Mouse (Mus musculus) lung, adult 2 months (tissue): ENCODE data around the gene Ptpn1. TPM values are rescaled to one million over a fixed set of nuclear protein-coding genes. Genes with fewer than 3 reads are reported as not detected.

Source experiments
- DNase-seq: peaks from one replicate; pipeline ENCODE4 v3.0.0; 2022
- H3K4me1 ChIP-seq: fragments of 200-500 bp; 2 replicates; pipeline ENCODE4 v1.6.1; 2011; ENCODE audit warnings: low read length; ENCODE audit not compliant: control insufficient read depth, insufficient read depth
- H3K4me3 ChIP-seq: fragments of 200-500 bp; replicated peaks from 2 replicates; pipeline ENCODE3; 2011; ENCODE audit warnings: low read depth, mild to moderate bottlenecking, control low read depth, low read length; ENCODE audit errors: extremely low read depth
- CTCF ChIP-seq: fragments of 200-500 bp; IDR thresholded peaks from 2 replicates; pipeline ENCODE4 v1.5.1; 2011; ENCODE audit warnings: mild to moderate bottlenecking, low read length, control low read depth; ENCODE audit not compliant: insufficient read depth
- POLR2A ChIP-seq: fragments of 200-500 bp; IDR thresholded peaks from 2 replicates; pipeline ENCODE4 v1.6.1; 2011; ENCODE audit warnings: low read depth, mild to moderate bottlenecking, control low read depth, low read length, borderline replicate concordance; ENCODE audit errors: extremely low read depth
- WGBS: fragments of 180-500 bp; shearing (Covaris S2); methylation state at CpG from one replicate; pipeline ENCODE4 v1.1.7; 2018; 5-methylcytosine and 5-hydroxymethylcytosine counted together
- polyA plus RNA-seq: library from polyadenylated mRNA; depleted of rRNA; stranded (reverse); fragments of >200 nt; gene quantifications from 2 replicates; pipeline ENCODE4 v1.2.3, GENCODE M21; 2012

Ptpn1 gene
- polyA plus RNA-seq, 1 experiment, result 65.9 TPM

- no peak for TF ChIP-seq CTCF
- 31% methylated on average over 16 of the region's 16 CpGs for WGBS
- H3K4me1 ChIP-seq, result peaks cover 3% of the 10 kb centered on the region; the same call in 1 of the 2 replicates
- no peak overlapping the region for H3K4me3 ChIP-seq
- DNase-seq, result no peak
Measured at GRCm38 (mm10) chr2:167899989-167900421, 31.9 kb upstream of the Ptpn1 start.

GRCm38 (mm10) chr2:167902116-167902703 is 29.6 kb upstream of the Ptpn1 start:
- 53% methylated on average over 9 of the region's 9 CpGs for WGBS
- Histone ChIP-seq H3K4me3 (no peak overlapping the region), H3K4me1 (peaks cover 3% of the 10 kb centered on the region; the same call in 1 of the 2 replicates)
- TF ChIP-seq CTCF, result peak; percentile 27; the same call in 1 of the 2 replicates
- no peak for TF ChIP-seq POLR2A
- DNase-seq, result no peak

GRCm38 (mm10) chr2:167903242-167903952 is 28.5 kb upstream of the Ptpn1 start:
- Histone ChIP-seq H3K4me1 (peaks cover 3% of the 10 kb centered on the region; the same call in 1 of the 2 replicates), H3K4me3 (no peak overlapping the region)
- DNase-seq, result no peak
- 62% methylated on average over 11 of the region's 11 CpGs for WGBS
- TF ChIP-seq CTCF, result no peak
- no peak for TF ChIP-seq POLR2A

GRCm38 (mm10) chr2:167904621-167905367 is 27.1 kb upstream of the Ptpn1 start:
- 89% methylated on average over 12 of the region's 12 CpGs for WGBS
- no peak for DNase-seq
- TF ChIP-seq CTCF (0 out of 2 replicates have a peak, but pooled peaks have one; percentile 10), POLR2A (no peak)
- peaks cover 3% of the 10 kb centered on the region; the same call in 1 of the 2 replicates for H3K4me1 ChIP-seq
- no peak overlapping the region for H3K4me3 ChIP-seq

GRCm38 (mm10) chr2:167905561-167905960 is 26.3 kb upstream of the Ptpn1 start:
- no peak for DNase-seq
- peaks cover 3% of the 10 kb centered on the region; the same call in 1 of the 2 replicates for H3K4me1 ChIP-seq
- TF ChIP-seq CTCF, result no peak
- TF ChIP-seq POLR2A, result no peak
- H3K4me3 ChIP-seq, result no peak overlapping the region
- 47% methylated on average over 8 of the region's 8 CpGs for WGBS

- Histone ChIP-seq H3K4me3 (no peak overlapping the region), H3K4me1 (peaks cover 3% of the 10 kb centered on the region; the same call in 1 of the 2 replicates)
- no peak for DNase-seq
- TF ChIP-seq POLR2A (no peak), CTCF (no peak)
Measured at GRCm38 (mm10) chr2:167906729-167907128, 25.1 kb upstream of the Ptpn1 start.

- H3K4me3 ChIP-seq, result no peak overlapping the region
- no peak for DNase-seq
- TF ChIP-seq POLR2A, result no peak
- TF ChIP-seq CTCF, result no peak
- 74% methylated on average over 11 of the region's 11 CpGs for WGBS
- H3K4me1 ChIP-seq, result no peaks in the 10 kb centered on the region
Measured at GRCm38 (mm10) chr2:167909531-167910177, 22.2 kb upstream of the Ptpn1 start.

GRCm38 (mm10) chr2:167910178-167910540 is 21.7 kb upstream of the Ptpn1 start:
- WGBS, result 58% methylated on average over 3 of the region's 3 CpGs
- Histone ChIP-seq H3K4me3 (no peak overlapping the region), H3K4me1 (no peaks in the 10 kb centered on the region)
- no peak for TF ChIP-seq CTCF
- TF ChIP-seq POLR2A, result no peak
- DNase-seq, result no peak

- Histone ChIP-seq H3K4me3 (no peak overlapping the region), H3K4me1 (no peaks in the 10 kb centered on the region)
- no peak for TF ChIP-seq CTCF
- no peak for TF ChIP-seq POLR2A
- WGBS, result 72% methylated on average over 5 of the region's 5 CpGs
- no peak for DNase-seq
Measured at GRCm38 (mm10) chr2:167911511-167911910, 20.3 kb upstream of the Ptpn1 start.
